In genomic region chr9:51076979-51077315, GRCm38 (mm10) we compare ENCODE assay signal across 8 mouse cellular contexts. TPM values are rescaled to one million over a fixed set of nuclear protein-coding genes. Genes with fewer than 3 reads are reported as not detected.
DNase-seq lines count a peak whose midpoint lies in the region; ATAC-seq and TF ChIP-seq lines count a peak whose summit lies in the region.

Gene Layn, minus strand, starts transcription at chr9:51077094.

- no peak within 1 kb of the TSS for H3K27ac ChIP-seq in hindbrain, embryonic 11.5 days (ENCODE audit: low read depth, low read length)
- peak within 1 kb of the TSS; percentile 58; the same call in 1 of the 2 replicates for H3K27ac ChIP-seq in left cerebral cortex, adult 2 months
- no peak within 1 kb of the TSS for H3K27ac ChIP-seq in macrophage

- WGBS in hindbrain, embryonic 11.5 days, result 1% methylated on average over 14 of the region's 14 CpGs
- under 1% methylated on average over 14 of the region's 14 CpGs for WGBS in macrophage (ENCODE audit: missing documents)

- peak; percentile 68 for DNase-seq in R1 (ENCODE audit: low read depth, low spot score)
- DNase-seq in cerebellum, postnatal 10 days, result peak; percentile 34 to 70
- DNase-seq in frontal cortex, postnatal 10 days (ENCODE audit: low spot score in 2 of 2), result peak; percentile 76 to 78
- DNase-seq in hindbrain, embryonic 11.5 days (ENCODE audit: low spot score), result peak; percentile 69
- peak; percentile 39 to 61 for DNase-seq in left cerebral cortex, adult 2 months (ENCODE audit: extremely low spot score in 1 of 2, low spot score in 2 of 2)
- peak; percentile 90 for DNase-seq in retina, postnatal 1 day
- DNase-seq in urinary bladder, adult 2 months (ENCODE audit: low spot score), result peak; percentile 40

- H3K79me2 ChIP-seq in macrophage (ENCODE audit: inconsistent target), result no peaks in the 10 kb centered on the region

- intact Hi-C loops in left cerebral cortex, adult 2 months (cut with DNase I), result no loop called here

- peak within 1 kb of the TSS; percentile 45 for H3K9ac ChIP-seq in hindbrain, embryonic 11.5 days (ENCODE audit: low read depth, low read length)

- TF ChIP-seq CTCF in left cerebral cortex, adult 2 months (IDR thresholded peaks at IDR 0.05), result no peak

- H3K27me3 ChIP-seq in hindbrain, embryonic 11.5 days (ENCODE audit: control insufficient read depth, insufficient read depth, low read length), result peaks cover 5% of the 10 kb centered on the region; the same call in 1 of the 2 replicates

- peaks cover 10% of the 10 kb centered on the region; the same call in 1 of the 2 replicates for H3K4me1 ChIP-seq in hindbrain, embryonic 11.5 days (replicated peaks; ENCODE audit: control insufficient read depth, insufficient read depth, low read length)

- H3K36me3 ChIP-seq in hindbrain, embryonic 11.5 days (ENCODE audit: control insufficient read depth, insufficient read depth, low read length), result no peaks in the 10 kb centered on the region
- no peaks in the 10 kb centered on the region for H3K36me3 ChIP-seq in macrophage (ENCODE audit: inconsistent target)

- ATAC-seq in hindbrain, embryonic 11.5 days (ENCODE audit: low FRiP score), result peak; percentile 65; the same call in 1 of the 2 replicates

- H3K4me2 ChIP-seq in hindbrain, embryonic 11.5 days (replicated peaks; ENCODE audit: low read depth, low read length), result peak within 1 kb of the TSS; percentile 88

- peak within 1 kb of the TSS; percentile 36 for H3K4me3 ChIP-seq in hindbrain, embryonic 11.5 days (ENCODE audit: low read depth, low read length)
- peak within 1 kb of the TSS; percentile 45 for H3K4me3 ChIP-seq in left cerebral cortex, adult 2 months
- peak within 1 kb of the TSS; percentile 46 for H3K4me3 ChIP-seq in macrophage (ENCODE audit: inconsistent target)

- H3K9me3 ChIP-seq in hindbrain, embryonic 11.5 days (ENCODE audit: control insufficient read depth, low read length), result no peaks in the 10 kb centered on the region

RNA-seq across cellular contexts. Expression of gene Layn, which starts in this region (rescaled TPM):
- polyA plus RNA-seq in hindbrain, embryonic 11.5 days (2014; fragmentation: Nextera tagmentation; extraction: Ambion mirVana), result 1.0 and 1.6 TPM in 2 replicates
- total RNA-seq in left cerebral cortex, adult 2 months (2021), result 1 to 10 TPM; 6.8 to 7.4 TPM
- total RNA-seq in macrophage (2018; cell fraction: chromatin; rRNA removed), result 10 to 100 TPM in 18 of 26 experiments, 1 to 10 TPM in 8; 5.2 to 54.7 (median 15.2) TPM
- total RNA-seq in macrophage (2018; cell fraction: cytosol; rRNA removed), result 10 to 100 TPM in 15 of 26 experiments, 1 to 10 TPM in 11; 5.9 to 41.5 (median 14.4) TPM
- total RNA-seq in macrophage (2018; cell fraction: nucleus; rRNA removed), result 10 to 100 TPM in 21 of 26 experiments, 1 to 10 TPM in 5; 2.9 to 30.2 (median 13.5) TPM
- 5.6 to 10.0 TPM (median 5.9 TPM) in 3 replicates for polyA plus RNA-seq in macrophage (2018)
- 7.0 and 10.2 TPM in 2 replicates for polyA plus RNA-seq in urinary bladder, adult 2 months (2012; rRNA removed)

Comparison
In these comparisons a context has a peak if more than half of its experiments do, and no peak if none do; other contexts are left out.
1. DNase-seq: peak in every context shown above with its lines; median percentile 90 in retina, postnatal 1 day; 77 in frontal cortex, postnatal 10 days; 69 in hindbrain, embryonic 11.5 days; 68 in R1; 52 in cerebellum, postnatal 10 days; 50 in left cerebral cortex, adult 2 months; 40 in urinary bladder, adult 2 months.